Mouse (Mus musculus): ENCODE data around the gene Tmem120b.

DNA sequence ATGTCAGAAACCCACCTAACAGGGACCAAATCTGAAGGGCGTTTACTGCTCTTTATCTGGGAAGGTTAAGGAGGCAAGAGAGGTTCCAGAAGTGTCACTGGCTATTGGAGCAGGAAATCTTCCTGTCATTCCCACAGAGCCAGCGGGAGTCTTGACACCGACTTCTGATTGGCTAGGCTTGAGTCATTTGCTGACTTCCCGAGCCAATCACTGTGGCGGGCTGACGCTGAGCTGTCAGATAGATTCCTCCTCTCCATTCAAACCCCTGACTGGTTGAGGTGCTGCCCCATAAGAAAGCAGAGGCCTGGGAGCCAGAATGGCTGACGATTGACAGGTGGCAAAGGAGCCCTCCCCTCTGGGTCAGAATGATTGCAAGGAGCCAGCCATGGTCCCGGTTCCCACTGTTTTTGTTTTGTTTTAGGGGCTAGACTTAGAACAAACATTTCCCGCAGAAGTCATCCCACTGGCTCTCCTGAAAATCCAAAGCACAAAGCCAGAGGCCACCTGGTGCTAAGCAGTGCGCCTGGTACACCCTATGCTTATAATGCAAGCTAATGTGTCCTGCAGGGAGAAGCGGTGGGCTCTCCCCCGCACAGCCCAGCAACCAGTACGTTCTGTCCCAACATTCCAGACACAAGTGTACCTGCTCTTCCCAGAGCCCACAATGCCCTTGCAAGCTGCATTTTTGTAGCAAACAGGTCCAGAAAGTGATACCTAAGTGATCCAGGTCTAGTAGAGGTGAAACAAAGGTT, 41.4 kb downstream of the Tmem120b start:
- no peak for TF ChIP-seq POLR2A (IDR thresholded peaks at IDR 0.05; ENCODE audit: extremely low read depth, insufficient read depth, low read length)
- no peak for TF ChIP-seq CTCF (IDR thresholded peaks at IDR 0.05; ENCODE audit: low read depth, low read length)
